Mouse (Mus musculus): ENCODE results near the gene Zfp322a.
"Not testable (repeated sequence)": the region's sequence is repeated elsewhere in the genome, so short reads cannot be mapped to it uniquely, and the experiment has no call there.

DNA sequence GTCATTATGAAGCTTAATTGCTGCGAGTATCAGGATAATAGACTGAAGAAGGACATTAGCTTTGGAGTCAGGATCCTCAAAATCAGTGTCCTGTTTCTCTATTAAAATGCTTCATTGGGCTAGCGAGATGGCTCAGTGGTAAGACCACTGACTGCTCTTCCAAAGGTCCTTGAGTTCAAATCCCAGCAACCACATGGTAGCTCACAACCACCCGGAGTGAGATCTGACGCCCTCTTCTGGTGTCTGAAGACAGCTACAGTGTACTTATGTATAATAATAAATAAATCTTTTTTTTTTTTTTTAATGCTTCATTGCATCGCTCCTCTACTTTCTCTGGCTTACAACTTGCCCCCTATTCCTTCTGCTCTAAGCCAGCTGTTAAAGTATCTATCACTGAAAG lies 14.5 kb downstream of the Zfp322a start:
- TF ChIP-seq POLR2A (IDR thresholded peaks at IDR 0.05; ENCODE audit: insufficient read length, low read depth); SRF (IDR thresholded peaks at IDR 0.05; ENCODE audit: control insufficient read depth, insufficient read length, low read depth); MYOD1 (IDR thresholded peaks at IDR 0.05; ENCODE audit: control insufficient read depth in 1 of 3, insufficient read length in 2 of 3, low read depth in 2 of 3); MAX (IDR thresholded peaks at IDR 0.05; ENCODE audit: low read depth); CEBPB (IDR thresholded peaks at IDR 0.05; ENCODE audit: insufficient read depth, poor library complexity, severe bottlenecking); E2F4 (IDR thresholded peaks at IDR 0.05; ENCODE audit: insufficient read depth); USF1 (IDR thresholded peaks at IDR 0.05; ENCODE audit: low read depth); TCF12 (IDR thresholded peaks at IDR 0.05; ENCODE audit: insufficient read depth, poor library complexity, severe bottlenecking); POLR2AphosphoS2 (IDR thresholded peaks at IDR 0.05; ENCODE audit: insufficient read length, low read depth); REST (IDR thresholded peaks at IDR 0.05; ENCODE audit: insufficient read depth, insufficient read length); MYOG (IDR thresholded peaks at IDR 0.05; ENCODE audit: control insufficient read depth in 1 of 3, insufficient read depth in 1 of 3, insufficient read length in 2 of 3, low read depth in 2 of 3); TCF3 (IDR thresholded peaks at IDR 0.05; ENCODE audit: insufficient read length, low read depth): not testable (repeated sequence)
